Mouse (Mus musculus): ENCODE data around the gene Stra6. TPM values are rescaled to one million over a fixed set of nuclear protein-coding genes. Genes with fewer than 3 reads are reported as not detected.

Stra6 gene
- total and polyA plus RNA-seq, 2 experiments from 2014 or later: 11.0 to 16.2 TPM

DNA sequence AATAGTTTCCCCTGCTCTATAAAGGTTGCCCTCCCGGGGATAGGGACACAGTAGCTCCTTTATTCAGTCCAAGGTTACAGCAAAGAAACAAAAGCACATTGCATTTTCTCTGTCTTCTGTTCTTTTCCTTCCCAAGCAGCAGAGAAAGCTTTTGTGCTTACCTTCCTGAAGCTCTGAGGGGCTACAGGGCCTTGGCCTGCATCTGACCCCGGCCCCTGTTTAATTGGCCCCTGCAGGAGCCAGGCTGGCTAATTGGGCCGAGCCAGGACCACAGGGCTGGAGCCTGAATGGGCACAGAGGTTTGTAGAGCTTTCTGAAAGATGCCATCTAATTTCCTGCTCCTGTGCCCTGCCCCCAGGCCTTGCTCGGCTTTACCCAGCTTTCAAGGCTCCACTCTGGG lies 22.6 kb upstream of the Stra6 start:
- no peaks in the 10 kb centered on the region for H3K27me3 ChIP-seq (ENCODE audit: insufficient read depth, low read length)
- ATAC-seq (peak; percentile 17; the same call in 1 of the 2 replicates), DNase-seq (no peak)
- no peaks in the 10 kb centered on the region for H3K9me3 ChIP-seq (ENCODE audit: low read length)
- WGBS: 17% methylated on average over 4 of the region's 4 CpGs
- no peak for TF ChIP-seq CTCF (IDR thresholded peaks at IDR 0.05; ENCODE audit: low read depth)
- peaks cover 29% of the 10 kb centered on the region for H3K4me1 ChIP-seq (ENCODE audit: insufficient read depth)
- no peak overlapping the region for H3K4me3 ChIP-seq (ENCODE audit: low read depth, low read length)
- no peaks in the 10 kb centered on the region for H3K36me3 ChIP-seq (ENCODE audit: insufficient read depth)
- H3K4me2 ChIP-seq (ENCODE audit: low read depth): no peak overlapping the region
- H3K9ac ChIP-seq: no peak overlapping the region; the same call in 1 of the 2 replicates
- H3K27ac ChIP-seq (ENCODE audit: low read depth, low read length): no peak overlapping the region

DNA sequence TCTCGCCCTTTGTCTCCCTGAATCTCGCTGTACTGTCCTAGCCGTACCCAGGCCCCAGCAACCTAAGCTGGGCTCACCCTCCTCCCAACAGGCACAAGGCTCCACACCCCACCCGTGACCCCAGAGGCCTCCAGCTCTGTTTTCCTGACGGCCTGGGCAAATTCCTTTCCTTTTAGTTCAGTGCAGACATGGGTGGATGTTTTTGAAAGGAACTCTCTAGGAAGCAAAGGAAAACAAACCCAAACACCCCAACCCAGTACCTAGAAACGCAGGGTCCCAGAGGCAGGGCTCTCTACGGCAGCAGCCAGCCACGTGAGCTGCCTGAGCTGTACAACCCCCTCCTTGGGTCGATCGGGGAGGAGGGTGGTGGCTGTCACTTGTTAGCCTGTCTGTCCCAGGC lies 21.2 kb upstream of the Stra6 start:
- no peak for DNase-seq
- no peaks in the 10 kb centered on the region for H3K27me3 ChIP-seq (ENCODE audit: insufficient read depth, low read length)
- H3K4me1 ChIP-seq (ENCODE audit: insufficient read depth): peaks cover 29% of the 10 kb centered on the region
- H3K4me2 ChIP-seq (ENCODE audit: low read depth): no peak overlapping the region
- no peaks in the 10 kb centered on the region for H3K36me3 ChIP-seq (ENCODE audit: insufficient read depth)
- no peak for ATAC-seq
- WGBS: 25% methylated on average over 10 of the region's 10 CpGs
- no peaks in the 10 kb centered on the region for H3K9me3 ChIP-seq (ENCODE audit: low read length)
- H3K4me3 ChIP-seq (ENCODE audit: low read depth, low read length): no peak overlapping the region
- no peak for TF ChIP-seq CTCF (IDR thresholded peaks at IDR 0.05; ENCODE audit: low read depth)
- H3K27ac ChIP-seq (ENCODE audit: low read depth, low read length): no peak overlapping the region
- H3K9ac ChIP-seq: no peak overlapping the region

DNA sequence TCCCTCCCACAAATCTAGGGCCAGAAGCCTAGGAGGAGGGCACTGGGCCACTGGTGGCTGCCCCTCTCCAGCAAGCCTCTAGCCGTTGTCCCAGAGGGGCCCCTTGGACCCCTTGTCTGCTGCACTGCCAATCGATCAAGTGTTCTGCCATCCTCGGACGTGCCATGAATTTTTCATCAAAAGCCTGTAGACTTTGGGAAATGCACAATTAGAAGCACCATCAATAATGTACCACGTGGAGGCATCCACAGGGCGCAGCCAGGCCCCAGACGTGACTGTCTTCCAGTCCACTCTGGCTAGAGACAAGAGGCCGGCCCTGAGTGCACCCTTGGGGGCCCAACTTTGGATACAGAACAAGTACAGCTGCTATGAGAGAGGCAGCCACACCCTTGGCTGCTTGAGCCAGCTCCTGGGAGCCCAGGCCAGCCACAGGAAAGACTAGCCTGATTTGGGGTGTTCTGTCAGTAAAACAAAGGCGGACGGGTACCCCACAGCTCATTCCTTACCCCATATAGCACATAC lies 20.0 kb upstream of the Stra6 start:
- no peak overlapping the region for H3K4me2 ChIP-seq (ENCODE audit: low read depth)
- no peak overlapping the region for H3K9ac ChIP-seq
- peaks cover 36% of the 10 kb centered on the region for H3K4me1 ChIP-seq (ENCODE audit: insufficient read depth)
- ATAC-seq (no peak), DNase-seq (no peak)
- H3K27ac ChIP-seq (ENCODE audit: low read depth, low read length): no peak overlapping the region
- 60% methylated on average over 10 of the region's 10 CpGs for WGBS
- H3K4me3 ChIP-seq (ENCODE audit: low read depth, low read length): no peak overlapping the region
- H3K27me3 ChIP-seq (ENCODE audit: insufficient read depth, low read length): no peaks in the 10 kb centered on the region
- H3K36me3 ChIP-seq (ENCODE audit: insufficient read depth): no peaks in the 10 kb centered on the region
- no peaks in the 10 kb centered on the region for H3K9me3 ChIP-seq (ENCODE audit: low read length)
- TF ChIP-seq CTCF (IDR thresholded peaks at IDR 0.05; ENCODE audit: low read depth): no peak

DNA sequence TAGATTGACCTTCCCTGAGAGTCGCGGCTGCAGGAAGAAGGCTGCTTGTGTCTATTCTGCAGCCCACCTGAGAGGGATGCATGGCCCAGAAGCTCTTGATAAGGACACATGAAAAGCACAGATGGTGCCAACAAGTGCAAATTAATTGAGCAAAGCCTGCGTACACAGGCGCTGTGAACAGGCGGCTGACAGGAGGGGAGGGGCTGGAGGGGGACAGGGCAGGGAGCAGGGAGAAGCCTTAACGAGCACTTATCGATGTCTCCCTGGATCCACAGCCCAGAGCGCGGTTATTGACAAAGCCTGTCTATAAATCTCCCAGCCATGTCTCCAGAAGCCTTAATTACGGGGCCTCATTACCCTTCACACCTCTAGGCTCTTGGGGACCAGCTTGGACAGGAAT lies 18.8 kb upstream of the Stra6 start:
- Histone ChIP-seq H3K4me3 (ENCODE audit: low read depth, low read length) (no peak overlapping the region), H3K9me3 (ENCODE audit: low read length) (no peaks in the 10 kb centered on the region), H3K27me3 (ENCODE audit: insufficient read depth, low read length) (no peaks in the 10 kb centered on the region), H3K4me2 (ENCODE audit: low read depth) (no peak overlapping the region), H3K36me3 (ENCODE audit: insufficient read depth) (no peaks in the 10 kb centered on the region), H3K27ac (ENCODE audit: low read depth, low read length) (peak overlapping the region; percentile 21; the same call in 1 of the 2 replicates), H3K9ac (0 out of 2 replicates have a peak overlapping the region, but pooled peaks have one; percentile 3), H3K4me1 (ENCODE audit: insufficient read depth) (peaks cover 35% of the 10 kb centered on the region)
- 18% methylated on average over 10 of the region's 10 CpGs for WGBS
- DNase-seq: peak; percentile 63
- TF ChIP-seq CTCF (IDR thresholded peaks at IDR 0.05; ENCODE audit: low read depth): no peak
- peak; percentile 21; the same call in 1 of the 2 replicates for ATAC-seq

DNA sequence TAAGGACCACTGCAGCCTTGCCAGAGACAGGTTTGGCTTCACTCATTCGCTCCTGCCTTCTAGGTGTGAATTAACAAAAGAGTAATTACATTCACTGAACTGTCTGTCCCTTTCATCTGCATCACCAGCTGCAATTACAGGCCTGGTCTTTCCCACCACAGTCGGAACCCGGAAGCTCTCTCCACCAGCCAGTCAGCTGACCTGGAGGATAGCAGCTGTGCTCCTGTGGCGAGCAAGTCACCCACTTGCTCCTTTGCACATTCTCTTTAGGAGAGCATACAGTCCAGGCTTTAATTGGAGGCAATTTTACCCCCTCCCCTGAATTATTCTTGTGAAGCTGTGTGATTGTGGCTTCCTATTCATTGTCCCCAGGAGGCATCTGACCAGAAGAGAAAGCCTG lies 17.9 kb upstream of the Stra6 start:
- DNase-seq: no peak
- ATAC-seq: no peak
- H3K4me2 ChIP-seq (ENCODE audit: low read depth): no peak overlapping the region
- H3K36me3 ChIP-seq (ENCODE audit: insufficient read depth): no peaks in the 10 kb centered on the region
- H3K27me3 ChIP-seq (ENCODE audit: insufficient read depth, low read length): no peaks in the 10 kb centered on the region
- no peak overlapping the region for H3K4me3 ChIP-seq (ENCODE audit: low read depth, low read length)
- WGBS: 13% methylated on average over 4 of the region's 4 CpGs
- H3K9ac ChIP-seq: no peak overlapping the region
- H3K4me1 ChIP-seq (ENCODE audit: insufficient read depth): peaks cover 35% of the 10 kb centered on the region
- TF ChIP-seq CTCF (IDR thresholded peaks at IDR 0.05; ENCODE audit: low read depth): no peak
- no peaks in the 10 kb centered on the region for H3K9me3 ChIP-seq (ENCODE audit: low read length)
- H3K27ac ChIP-seq (ENCODE audit: low read depth, low read length): 0 out of 2 replicates have a peak overlapping the region, but pooled peaks have one; percentile 21

DNA sequence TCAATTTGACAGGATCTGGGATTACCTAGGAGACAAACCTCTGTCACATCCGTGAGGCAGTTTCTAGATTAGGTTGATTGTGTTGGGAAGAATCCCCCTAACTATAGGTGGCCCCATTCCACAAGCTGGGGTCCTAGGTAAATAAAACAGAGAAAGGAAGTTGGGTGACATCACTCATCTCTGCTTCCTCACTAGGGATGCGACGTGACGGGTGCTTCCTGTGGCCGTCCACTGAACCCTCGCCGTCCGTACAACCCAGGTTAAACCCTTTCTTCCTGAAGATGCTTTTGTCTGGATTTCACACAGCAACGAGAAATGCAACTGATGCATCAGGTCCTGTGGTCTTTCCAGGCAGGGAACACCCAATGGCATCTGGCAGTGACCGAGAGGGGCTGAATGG lies 16.5 kb upstream of the Stra6 start:
- Histone ChIP-seq H3K27ac (ENCODE audit: low read depth, low read length) (no peak overlapping the region), H3K27me3 (ENCODE audit: insufficient read depth, low read length) (no peaks in the 10 kb centered on the region), H3K9me3 (ENCODE audit: low read length) (no peaks in the 10 kb centered on the region), H3K36me3 (ENCODE audit: insufficient read depth) (no peaks in the 10 kb centered on the region), H3K4me3 (ENCODE audit: low read depth, low read length) (no peak overlapping the region), H3K4me1 (ENCODE audit: insufficient read depth) (peaks cover 24% of the 10 kb centered on the region), H3K4me2 (ENCODE audit: low read depth) (no peak overlapping the region), H3K9ac (no peak overlapping the region)
- ATAC-seq: no peak
- WGBS: 78% methylated on average over 10 of the region's 10 CpGs
- TF ChIP-seq CTCF (IDR thresholded peaks at IDR 0.05; ENCODE audit: low read depth): no peak
- DNase-seq: no peak

DNA sequence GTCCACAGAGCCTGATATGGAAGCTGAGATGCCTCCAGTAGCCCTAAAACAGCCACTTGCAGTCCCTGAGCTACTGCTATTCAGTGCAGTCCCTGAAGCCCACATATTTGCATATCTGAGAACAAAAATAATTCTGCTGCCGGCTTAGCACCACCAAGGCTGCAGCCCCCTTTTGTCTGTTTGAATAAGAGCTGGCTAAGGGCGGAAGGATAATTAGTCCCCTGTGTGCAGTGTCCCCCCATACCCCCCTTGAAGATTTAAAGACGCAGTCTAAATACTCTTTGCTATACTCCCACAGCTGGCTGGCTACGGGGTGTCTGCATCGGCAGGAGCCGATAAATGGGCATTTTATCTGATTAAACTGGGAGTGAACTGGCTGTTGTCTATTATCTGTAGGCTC lies 15.0 kb upstream of the Stra6 start:
- no peaks in the 10 kb centered on the region for H3K36me3 ChIP-seq (ENCODE audit: insufficient read depth)
- no peak for TF ChIP-seq CTCF (IDR thresholded peaks at IDR 0.05; ENCODE audit: low read depth)
- H3K27ac ChIP-seq (ENCODE audit: low read depth, low read length): peak overlapping the region; percentile 74
- H3K9ac ChIP-seq: peak overlapping the region; percentile 11; the same call in 1 of the 2 replicates
- DNase-seq: peak; percentile 71
- no peak overlapping the region for H3K4me3 ChIP-seq (ENCODE audit: low read depth, low read length)
- ATAC-seq: peak; percentile 73
- no peaks in the 10 kb centered on the region for H3K9me3 ChIP-seq (ENCODE audit: low read length)
- H3K27me3 ChIP-seq (ENCODE audit: insufficient read depth, low read length): no peaks in the 10 kb centered on the region
- H3K4me1 ChIP-seq (ENCODE audit: insufficient read depth): peaks cover 28% of the 10 kb centered on the region
- WGBS: 4% methylated on average over 6 of the region's 6 CpGs
- H3K4me2 ChIP-seq (ENCODE audit: low read depth): no peak overlapping the region

All from forebrain, postnatal 0 days (tissue).